Mouse (Mus musculus) liver, postnatal 0 days (tissue): ENCODE results near the gene Aggf1. TPM values are rescaled to one million over a fixed set of nuclear protein-coding genes. Genes with fewer than 3 reads are reported as not detected.
A peak's percentile ranks its signal among the peaks of the same experiment; 100 is the strongest.
"Not testable (repeated sequence)": the region's sequence is repeated elsewhere in the genome, so short reads cannot be mapped to it uniquely, and the experiment has no call there.

Source experiments
- ATAC-seq: fragments of 200-750 bp; cut with Nextera tagmentation; 2 replicates; pipeline ENCODE4 v1.8.0; 2017; ENCODE audit warnings: mild to moderate bottlenecking, moderate library complexity
- DNase-seq: peaks from one replicate; pipeline ENCODE4 v3.0.0-alpha.2; 2016
- H3K27ac ChIP-seq: fragments of 300-500 bp; sonication (generic); 2 replicates; pipeline ENCODE4 v1.5.1; 2014; ENCODE audit warnings: antibody characterized with exemption, moderate library complexity, mild to moderate bottlenecking, low read depth
- H3K27me3 ChIP-seq: fragments of 300-500 bp; sonication (generic); 2 replicates; pipeline ENCODE4 v1.6.1; 2014; ENCODE audit warnings: low read length, control low read depth, mixed read lengths; ENCODE audit not compliant: insufficient read depth
- H3K36me3 ChIP-seq: fragments of 300-500 bp; sonication (generic); replicated peaks from 2 replicates; pipeline ENCODE4 v1.6.1; 2014; ENCODE audit warnings: mild to moderate bottlenecking, control low read depth, low read length, moderate library complexity, mixed read lengths; ENCODE audit not compliant: insufficient read depth
- H3K4me1 ChIP-seq: fragments of 300-500 bp; sonication (generic); 2 replicates; pipeline ENCODE4 v1.6.1; 2014; ENCODE audit warnings: antibody characterized with exemption, mild to moderate bottlenecking, control low read depth; ENCODE audit not compliant: insufficient read depth
- H3K4me2 ChIP-seq: fragments of 300-500 bp; sonication (generic); 2 replicates; pipeline ENCODE4 v1.6.1; 2014; ENCODE audit warnings: low read depth, mild to moderate bottlenecking, low read length, moderate library complexity, mixed read lengths
- H3K4me3 ChIP-seq: fragments of 300-500 bp; sonication (generic); 2 replicates; pipeline ENCODE4 v1.5.1; 2014; ENCODE audit warnings: low read depth, low read length
- H3K9ac ChIP-seq: fragments of 300-500 bp; sonication (generic); replicated peaks from 2 replicates; pipeline ENCODE4 v1.6.1; 2014; ENCODE audit warnings: mild to moderate bottlenecking, moderate library complexity
- H3K9me3 ChIP-seq: fragments of 300-500 bp; sonication (generic); 2 replicates; pipeline ENCODE4 v1.6.1; 2016; ENCODE audit warnings: mild to moderate bottlenecking, control low read depth, low read length, mixed read lengths
- CTCF ChIP-seq: sonication (generic); IDR thresholded peaks from 2 replicates; pipeline ENCODE4 v1.5.1; 2016; ENCODE audit warnings: antibody characterized with exemption, low read depth
- EP300 ChIP-seq: IDR thresholded peaks from 2 replicates; pipeline ENCODE4 v1.6.1; 2016; ENCODE audit warnings: antibody characterized with exemption, low read depth, mild to moderate bottlenecking
- WGBS: fragments of 180-500 bp; shearing (Covaris S2); extraction: QIAGEN DNeasy Blood & Tissue Kit; methylation state at CpG from one replicate; pipeline ENCODE4 v1.1.7; 2014; ENCODE audit not compliant: insufficient replicate concordance; 5-methylcytosine and 5-hydroxymethylcytosine counted together
- polyA plus RNA-seq: library from polyadenylated mRNA; unstranded; fragments of >200 nt; fragmentation: Nextera tagmentation; extraction: Ambion mirVana; gene quantifications from 2 replicates; pipeline ENCODE4 v1.2.1, GENCODE M21; 2015

Gene Aggf1
- polyA plus RNA-seq, 1 experiment from 2014 or later, result 11.7 TPM

DNA sequence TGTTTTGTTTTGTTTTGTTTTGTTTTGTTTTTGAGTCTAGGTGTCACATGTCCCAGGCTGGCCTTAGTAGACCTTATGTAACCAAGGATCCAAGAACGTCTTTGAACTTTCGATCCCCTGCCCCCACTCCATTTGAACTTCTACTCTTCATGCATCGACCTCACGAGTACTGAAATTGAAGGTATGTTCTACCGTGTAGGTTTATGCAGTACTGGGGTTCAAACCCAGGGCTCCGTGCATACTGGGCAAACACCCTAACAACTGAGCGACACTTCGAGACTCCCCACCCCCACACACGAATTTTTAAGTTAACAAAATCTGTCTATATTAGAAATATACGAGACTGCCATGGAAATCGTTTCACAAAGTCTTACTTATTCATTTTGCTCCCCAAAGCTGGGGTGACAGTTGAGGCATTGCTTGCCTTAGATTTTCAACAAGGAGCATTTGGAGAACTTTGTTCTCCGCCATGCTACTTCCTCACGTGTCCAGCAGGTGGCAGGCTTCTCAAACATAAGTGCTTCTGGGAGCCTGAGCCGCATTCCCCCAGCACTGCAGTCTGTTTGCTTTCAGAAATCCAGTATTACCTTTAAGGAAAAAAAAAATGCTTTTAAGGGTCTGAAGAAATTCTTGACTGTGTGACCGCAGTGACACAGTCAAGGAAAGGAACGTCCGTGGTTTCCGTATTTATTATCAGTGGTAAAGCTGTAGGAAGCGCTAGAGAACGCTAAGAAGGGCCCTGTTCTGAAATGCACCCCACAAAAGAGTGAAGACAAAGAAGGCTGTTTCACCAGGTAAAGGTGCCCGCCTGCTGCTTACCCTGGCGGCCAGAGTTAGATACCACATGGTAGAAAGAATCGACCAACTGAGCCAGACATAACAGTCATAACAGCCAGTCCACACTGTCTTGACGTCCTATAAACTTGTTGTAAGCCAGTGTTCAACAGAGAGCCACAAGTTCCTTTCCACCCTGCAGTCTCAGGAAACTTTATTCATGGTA is 15.0 kb upstream of the Aggf1 start:
- Histone ChIP-seq H3K4me1 (no peaks in the 10 kb centered on the region), H3K4me2 (0 out of 2 replicates have a peak overlapping the region, but pooled peaks have one; percentile 26), H3K27ac (no peak overlapping the region), H3K4me3 (no peak overlapping the region), H3K36me3 (no peaks in the 10 kb centered on the region), H3K9ac (no peak overlapping the region), H3K9me3 (no peaks in the 10 kb centered on the region), H3K27me3 (no peaks in the 10 kb centered on the region)
- DNase-seq (peak; percentile 82), ATAC-seq (peak; percentile 43; the same call in 1 of the 2 replicates)
- TF ChIP-seq EP300 (no peak), CTCF (peak; percentile 87)
- WGBS, result 28% methylated on average over 24 of the region's 24 CpGs

DNA sequence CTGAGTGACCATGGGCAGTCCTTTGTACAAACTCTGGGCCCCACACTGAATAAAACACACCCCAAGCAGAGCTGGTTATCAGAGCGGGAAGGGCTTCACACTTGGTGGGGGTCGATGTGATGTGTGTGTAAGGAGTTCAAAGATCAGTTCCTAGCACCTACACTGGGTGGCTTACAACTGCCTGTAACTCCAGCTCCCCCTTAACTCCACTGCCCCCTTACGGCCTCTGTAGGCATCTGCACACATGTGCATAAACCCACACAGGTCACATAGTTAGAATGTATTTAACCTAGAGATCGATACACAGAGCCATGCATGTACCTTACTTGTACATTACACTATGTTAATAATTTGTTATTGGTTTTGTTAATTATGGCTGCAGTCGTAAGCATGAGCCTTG is 13.1 kb upstream of the Aggf1 start:
- ATAC-seq (no peak), DNase-seq (no peak)
- 75% methylated on average over 5 of the region's 5 CpGs for WGBS

GRCm38 (mm10) chr13:95382418-95382817 is 7.3 kb upstream of the Aggf1 start:
- Histone ChIP-seq H3K4me1 (no peaks in the 10 kb centered on the region), H3K27me3 (no peaks in the 10 kb centered on the region), H3K36me3 (no peaks in the 10 kb centered on the region), H3K9me3 (no peaks in the 10 kb centered on the region), H3K4me2 (no peak overlapping the region), H3K4me3 (no peak overlapping the region), H3K9ac (no peak overlapping the region), H3K27ac (no peak overlapping the region)
- DNase-seq (no peak), ATAC-seq (0 out of 2 replicates have a peak, but pooled peaks have one; percentile 7)
- WGBS, result 24% methylated on average over 5 of the region's 5 CpGs
- no peak for TF ChIP-seq CTCF
- no peak for TF ChIP-seq EP300

More for the DNA sequence above, 13.1 kb upstream of the Aggf1 start:
- H3K4me1 ChIP-seq, result no peaks in the 10 kb centered on the region
- H3K9ac ChIP-seq, result no peak overlapping the region
- H3K9me3 ChIP-seq, result no peaks in the 10 kb centered on the region
- no peak overlapping the region for H3K4me2 ChIP-seq
- H3K36me3 ChIP-seq, result no peaks in the 10 kb centered on the region
- H3K27ac ChIP-seq, result no peak overlapping the region
- no peak for TF ChIP-seq EP300
- 0 out of 2 replicates have a peak, but pooled peaks have one; percentile 18 for TF ChIP-seq CTCF
- no peaks in the 10 kb centered on the region for H3K27me3 ChIP-seq
- H3K4me3 ChIP-seq, result no peak overlapping the region

DNA sequence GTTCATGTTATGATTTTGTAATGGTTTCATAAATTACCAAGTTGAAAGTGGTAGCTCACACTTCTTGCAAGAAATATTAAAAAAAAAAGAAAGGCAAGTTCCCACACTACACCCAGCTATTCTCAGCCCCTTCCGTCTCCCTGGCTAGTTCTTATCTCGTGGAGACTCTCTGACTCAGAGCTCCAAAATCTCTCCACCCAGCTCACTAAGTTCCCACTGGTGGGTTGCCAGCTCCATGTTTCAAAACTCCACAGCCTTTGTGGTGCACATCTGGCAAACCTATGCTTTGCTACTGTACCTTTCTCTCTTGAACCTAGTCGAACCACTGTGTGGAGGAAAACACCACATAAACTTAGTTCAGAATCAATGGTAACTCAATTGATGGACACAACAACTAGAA is 3.5 kb upstream of the Aggf1 start:
- H3K9me3 ChIP-seq, result no peaks in the 10 kb centered on the region
- no peaks in the 10 kb centered on the region for H3K27me3 ChIP-seq
- no peak for TF ChIP-seq EP300
- TF ChIP-seq CTCF, result no peak
- no peaks in the 10 kb centered on the region for H3K36me3 ChIP-seq
- DNase-seq, result no peak
- H3K4me2 ChIP-seq, result no peak overlapping the region
- H3K27ac ChIP-seq, result no peak overlapping the region
- no peak for ATAC-seq
- WGBS, result 54% methylated on average over 3 of the region's 3 CpGs
- no peak overlapping the region for H3K4me3 ChIP-seq
- H3K9ac ChIP-seq, result no peak overlapping the region
- H3K4me1 ChIP-seq, result peaks cover 6% of the 10 kb centered on the region; the same call in 1 of the 2 replicates

DNA sequence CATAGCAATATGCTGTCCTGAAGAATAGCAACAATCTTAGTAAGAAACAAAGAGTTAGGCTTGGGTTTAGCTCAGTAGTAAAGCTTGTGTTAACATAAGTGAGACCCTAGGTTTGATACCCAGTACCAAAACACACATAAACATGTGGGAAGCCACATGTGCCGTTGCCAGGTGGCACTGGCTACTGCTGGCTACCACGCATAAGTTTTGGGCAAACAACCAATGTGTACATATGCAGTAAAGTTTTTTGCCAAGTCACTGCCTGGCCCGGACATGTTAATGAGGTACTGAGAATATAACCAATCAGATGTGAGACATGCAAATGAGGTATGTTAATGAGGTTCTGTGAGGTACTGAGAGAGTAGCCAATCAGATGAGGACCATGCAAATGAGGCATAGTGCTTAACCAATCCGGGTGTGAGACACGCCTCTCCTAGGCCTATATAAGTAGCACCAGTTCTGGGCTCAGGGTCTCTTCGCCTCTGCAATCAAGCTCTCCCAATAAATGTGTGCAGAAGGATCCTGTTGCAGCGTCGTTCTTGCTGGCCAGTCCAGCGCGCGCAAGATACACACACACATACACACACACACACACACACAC is 1.6 kb upstream of the Aggf1 start:
- not testable (repeated sequence) for H3K4me2 ChIP-seq, ATAC-seq, H3K9me3 ChIP-seq, H3K27ac ChIP-seq, DNase-seq, H3K27me3 ChIP-seq, H3K9ac ChIP-seq, H3K36me3 ChIP-seq, H3K4me3 ChIP-seq
- H3K4me1 ChIP-seq, result peaks cover 15% of the 10 kb centered on the region
- WGBS, result 94% methylated on average over 11 of the region's 11 CpGs

GRCm38 (mm10) chr13:95375554-95375914 is 382 bp upstream of the Aggf1 start:
- H3K27me3 ChIP-seq, result no peaks in the 10 kb centered on the region
- peak overlapping the region; percentile 89 for H3K4me3 ChIP-seq
- WGBS, result 24% methylated on average over 6 of the region's 6 CpGs
- peaks cover 6% of the 10 kb centered on the region for H3K36me3 ChIP-seq
- no peaks in the 10 kb centered on the region for H3K9me3 ChIP-seq
- H3K4me2 ChIP-seq, result peak overlapping the region; percentile 88
- H3K4me1 ChIP-seq, result peaks cover 15% of the 10 kb centered on the region
- DNase-seq (no peak), ATAC-seq (no peak)
- no peak for TF ChIP-seq CTCF
- TF ChIP-seq EP300, result no peak
- peak overlapping the region; percentile 93 for H3K27ac ChIP-seq
- H3K9ac ChIP-seq, result peak overlapping the region; percentile 92
